Mouse (Mus musculus): ENCODE measurements around the gene Ano10. TPM values are rescaled to one million over a fixed set of nuclear protein-coding genes. Genes with fewer than 3 reads are reported as not detected.

Ano10 gene
- polyA plus RNA-seq, 1 experiment from 2014 or later, result 31.9 TPM

DNA sequence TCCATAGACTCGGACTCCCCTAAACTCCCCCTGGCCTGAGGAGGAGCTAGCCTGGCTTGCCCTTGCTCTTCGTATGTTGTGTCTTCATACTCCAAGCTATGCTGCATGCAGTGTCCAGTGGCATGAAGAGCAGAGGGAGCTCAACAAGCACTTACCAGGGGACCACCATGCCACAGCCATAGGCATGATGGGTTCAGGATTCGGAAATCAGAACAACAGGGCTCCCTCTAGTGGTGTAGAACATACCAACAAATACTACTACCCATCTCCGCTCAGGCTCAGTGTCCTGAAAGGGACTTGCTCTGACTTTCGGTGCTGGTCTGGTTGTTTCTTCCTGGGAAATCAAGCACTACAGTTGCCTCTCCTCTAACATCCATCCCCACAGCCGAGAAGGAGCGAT, 68.9 kb downstream of the Ano10 start:
- H3K9me3 ChIP-seq, result no peaks in the 10 kb centered on the region
- no peak overlapping the region for H3K4me3 ChIP-seq
- H3K27me3 ChIP-seq, result no peaks in the 10 kb centered on the region
- peaks cover 23% of the 10 kb centered on the region for H3K4me1 ChIP-seq
- 41% methylated on average over 7 of the region's 7 CpGs for WGBS
- ATAC-seq (ENCODE audit: insufficient number of reproducible peaks, insufficient read depth, low FRiP score, low TSS enrichment, low read depth), result no peak
- no peak overlapping the region for H3K4me2 ChIP-seq
- no peak overlapping the region for H3K9ac ChIP-seq
- H3K27ac ChIP-seq, result no peak overlapping the region
- no peaks in the 10 kb centered on the region for H3K36me3 ChIP-seq

DNA sequence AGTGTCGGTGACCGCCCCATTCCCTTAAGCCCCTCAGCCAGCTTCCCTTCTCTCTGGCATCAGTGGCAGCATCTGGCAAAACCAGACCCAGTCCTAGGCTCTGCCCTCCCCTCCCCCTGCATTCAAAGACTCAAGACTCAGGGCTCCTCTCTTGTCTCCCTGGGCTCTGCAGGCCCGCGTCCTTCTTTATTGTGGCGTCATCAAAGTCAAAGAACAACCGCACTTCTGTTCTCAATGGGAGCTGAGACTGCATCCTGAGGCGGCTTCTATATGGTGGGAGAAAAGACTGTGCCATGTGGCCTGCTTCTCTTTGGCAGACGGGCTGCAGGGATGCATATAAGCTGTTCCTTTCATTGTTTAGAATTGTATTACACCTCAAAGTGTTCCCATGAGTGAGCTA, 71.2 kb downstream of the Ano10 start:
- Histone ChIP-seq H3K27me3 (no peaks in the 10 kb centered on the region), H3K36me3 (no peaks in the 10 kb centered on the region), H3K4me3 (no peak overlapping the region), H3K9ac (no peak overlapping the region), H3K4me1 (peaks cover 23% of the 10 kb centered on the region), H3K9me3 (no peaks in the 10 kb centered on the region), H3K27ac (no peak overlapping the region; the same call in 1 of the 2 replicates), H3K4me2 (no peak overlapping the region)
- no peak for ATAC-seq (ENCODE audit: insufficient number of reproducible peaks, insufficient read depth, low FRiP score, low TSS enrichment, low read depth)
- WGBS, result 39% methylated on average over 8 of the region's 8 CpGs

GRCm38 (mm10) chr9:122219934-122220333, 74.3 kb downstream of the Ano10 start:
- H3K27me3 ChIP-seq, result no peaks in the 10 kb centered on the region
- H3K36me3 ChIP-seq, result no peaks in the 10 kb centered on the region
- no peaks in the 10 kb centered on the region for H3K9me3 ChIP-seq
- H3K4me1 ChIP-seq, result peaks cover 13% of the 10 kb centered on the region; the same call in 1 of the 2 replicates
- WGBS, result 60% methylated on average over 2 of the region's 2 CpGs
- H3K27ac ChIP-seq, result no peak overlapping the region
- H3K9ac ChIP-seq, result no peak overlapping the region
- no peak overlapping the region for H3K4me3 ChIP-seq
- ATAC-seq (ENCODE audit: insufficient number of reproducible peaks, insufficient read depth, low FRiP score, low TSS enrichment, low read depth), result no peak
- H3K4me2 ChIP-seq, result no peak overlapping the region

- Histone ChIP-seq H3K4me3 (no peak overlapping the region), H3K9ac (no peak overlapping the region), H3K27ac (no peak overlapping the region), H3K9me3 (no peaks in the 10 kb centered on the region), H3K4me2 (no peak overlapping the region), H3K4me1 (no peaks in the 10 kb centered on the region), H3K36me3 (no peaks in the 10 kb centered on the region), H3K27me3 (no peaks in the 10 kb centered on the region)
- no peak for ATAC-seq (ENCODE audit: insufficient number of reproducible peaks, insufficient read depth, low FRiP score, low TSS enrichment, low read depth)
- 80% methylated on average over 7 of the region's 7 CpGs for WGBS
Measured at GRCm38 (mm10) chr9:122216945-122217529, 77.2 kb downstream of the Ano10 start.

DNA sequence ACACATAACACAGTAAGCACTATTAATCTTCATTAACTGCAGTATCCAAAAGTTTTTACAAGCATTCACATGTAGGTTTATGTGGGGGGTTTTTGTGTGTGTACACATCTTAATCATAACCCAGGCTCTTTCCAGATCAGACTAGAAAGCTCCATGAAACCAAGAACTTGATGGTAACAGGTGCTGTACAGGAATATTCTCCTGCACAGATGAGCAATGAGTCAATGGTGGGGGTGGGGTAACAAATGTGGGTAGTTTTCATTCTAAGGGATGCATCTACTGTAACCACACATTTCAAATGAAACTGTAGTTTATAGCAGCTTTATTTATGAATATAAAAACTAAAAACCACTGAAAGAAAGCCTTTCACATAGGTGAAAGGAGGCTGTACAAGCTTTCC, 79.1 kb downstream of the Ano10 start:
- Histone ChIP-seq H3K4me1 (no peaks in the 10 kb centered on the region), H3K9ac (no peak overlapping the region), H3K4me3 (no peak overlapping the region), H3K36me3 (no peaks in the 10 kb centered on the region), H3K27me3 (no peaks in the 10 kb centered on the region), H3K4me2 (no peak overlapping the region), H3K27ac (no peak overlapping the region), H3K9me3 (no peaks in the 10 kb centered on the region)
- no peak for ATAC-seq (ENCODE audit: insufficient number of reproducible peaks, insufficient read depth, low FRiP score, low TSS enrichment, low read depth)

GRCm38 (mm10) chr9:122208311-122208710, 85.9 kb downstream of the Ano10 start:
- H3K9me3 ChIP-seq, result no peaks in the 10 kb centered on the region
- H3K4me2 ChIP-seq, result no peak overlapping the region
- H3K36me3 ChIP-seq, result no peaks in the 10 kb centered on the region
- WGBS, result 69% methylated on average over 4 of the region's 4 CpGs
- H3K4me1 ChIP-seq, result peaks cover 8% of the 10 kb centered on the region; the same call in 1 of the 2 replicates
- no peaks in the 10 kb centered on the region for H3K27me3 ChIP-seq
- no peak for ATAC-seq (ENCODE audit: insufficient number of reproducible peaks, insufficient read depth, low FRiP score, low TSS enrichment, low read depth)
- H3K27ac ChIP-seq, result no peak overlapping the region
- H3K9ac ChIP-seq, result no peak overlapping the region
- H3K4me3 ChIP-seq, result no peak overlapping the region

DNA sequence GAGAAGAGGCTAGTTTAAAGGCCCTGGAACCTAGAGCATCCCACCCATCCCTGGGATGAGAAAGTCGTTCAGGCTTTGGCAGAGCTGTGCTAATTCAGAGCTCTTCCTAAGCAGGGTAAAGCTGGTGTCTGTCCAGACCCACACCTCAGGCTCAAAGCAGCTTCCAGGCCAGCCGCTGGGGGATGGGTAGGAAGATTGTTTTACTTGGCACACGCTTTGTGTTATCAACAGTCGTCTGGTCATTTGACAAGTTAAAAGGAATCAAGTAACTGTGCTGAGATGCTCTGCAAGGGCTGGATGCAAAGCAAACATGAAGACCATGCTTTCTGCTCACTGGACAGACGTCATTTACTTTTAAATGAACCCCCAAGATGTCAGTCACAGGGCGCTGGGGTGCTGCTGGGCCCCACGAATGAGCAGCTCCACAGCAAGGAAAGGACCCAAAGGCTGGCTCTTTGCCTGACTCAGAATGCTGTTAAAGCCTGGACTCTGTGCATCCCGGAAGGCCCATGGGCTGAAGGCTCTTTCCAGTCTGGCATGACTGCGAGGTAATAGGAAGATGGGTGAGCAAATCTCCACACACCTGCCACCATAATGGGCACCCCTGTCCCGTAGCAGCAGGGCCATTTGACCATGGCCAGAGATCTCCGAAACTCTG, 88.6 kb downstream of the Ano10 start:
- 66% methylated on average over 11 of the region's 11 CpGs for WGBS
- Histone ChIP-seq H3K27me3 (no peaks in the 10 kb centered on the region), H3K4me1 (peaks cover 8% of the 10 kb centered on the region; the same call in 1 of the 2 replicates), H3K36me3 (no peaks in the 10 kb centered on the region), H3K4me3 (no peak overlapping the region), H3K9ac (no peak overlapping the region), H3K27ac (no peak overlapping the region), H3K4me2 (no peak overlapping the region), H3K9me3 (no peaks in the 10 kb centered on the region)
- no peak for ATAC-seq (ENCODE audit: insufficient number of reproducible peaks, insufficient read depth, low FRiP score, low TSS enrichment, low read depth)

DNA sequence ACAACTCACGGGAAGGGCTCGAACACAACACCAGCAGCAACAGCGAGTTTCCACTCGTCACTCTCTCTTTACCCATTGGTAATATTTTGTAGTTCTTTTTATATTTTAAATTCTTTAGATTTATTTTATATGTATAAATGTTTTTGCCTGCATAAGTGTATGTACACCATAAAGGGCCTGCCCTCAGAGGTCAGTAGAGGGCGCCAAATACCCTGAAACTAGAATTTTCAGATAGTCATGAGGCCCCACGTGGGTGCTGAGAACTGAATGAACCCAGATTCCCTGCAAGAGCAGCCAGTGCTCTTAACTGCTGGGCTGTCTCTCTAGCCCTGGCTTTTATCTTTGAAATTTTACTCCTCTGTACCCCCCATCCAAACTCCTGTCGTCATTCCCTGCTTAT, 89.7 kb downstream of the Ano10 start:
- Histone ChIP-seq H3K4me2 (no peak overlapping the region), H3K27ac (no peak overlapping the region), H3K36me3 (no peaks in the 10 kb centered on the region), H3K9ac (no peak overlapping the region), H3K4me1 (peaks cover 5% of the 10 kb centered on the region; the same call in 1 of the 2 replicates), H3K9me3 (no peaks in the 10 kb centered on the region), H3K27me3 (no peaks in the 10 kb centered on the region), H3K4me3 (no peak overlapping the region)
- ATAC-seq (ENCODE audit: insufficient number of reproducible peaks, insufficient read depth, low FRiP score, low TSS enrichment, low read depth), result no peak
- WGBS, result 67% methylated on average over 7 of the region's 7 CpGs

GRCm38 (mm10) chr9:122199253-122199652, 95.0 kb downstream of the Ano10 start:
- 0 out of 2 replicates have a peak, but pooled peaks cover 6% of the 10 kb centered on the region for H3K4me1 ChIP-seq
- no peak overlapping the region for H3K27ac ChIP-seq
- H3K4me2 ChIP-seq, result no peak overlapping the region
- no peaks in the 10 kb centered on the region for H3K27me3 ChIP-seq
- H3K9me3 ChIP-seq, result no peaks in the 10 kb centered on the region
- no peak overlapping the region for H3K9ac ChIP-seq
- 0 out of 2 replicates have a peak, but pooled peaks cover 2% of the 10 kb centered on the region for H3K36me3 ChIP-seq
- H3K4me3 ChIP-seq, result no peak overlapping the region
- no peak for ATAC-seq (ENCODE audit: insufficient number of reproducible peaks, insufficient read depth, low FRiP score, low TSS enrichment, low read depth)
- WGBS, result 34% methylated on average over 6 of the region's 6 CpGs

DNA sequence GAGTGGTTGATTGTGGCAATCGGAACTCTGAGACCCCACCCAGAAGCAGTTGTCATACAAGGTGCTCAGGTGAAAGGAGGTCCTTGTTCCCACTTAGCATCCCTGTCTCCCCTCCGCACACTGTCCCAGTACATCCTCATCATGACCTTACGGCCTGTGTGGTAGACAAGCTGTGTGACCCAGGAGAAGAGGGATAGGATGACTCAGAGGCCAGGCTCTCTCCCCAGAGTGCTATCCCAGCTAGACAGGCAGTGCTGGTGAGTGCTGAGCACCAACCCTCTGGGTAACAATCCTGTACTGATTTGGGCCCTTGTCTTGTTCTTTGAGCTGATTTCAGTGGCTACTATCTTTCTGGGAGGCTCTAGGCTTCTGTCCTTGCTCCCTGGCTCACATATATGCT, 95.6 kb downstream of the Ano10 start:
- WGBS, result 90% methylated on average over 3 of the region's 3 CpGs
- Histone ChIP-seq H3K4me1 (peaks cover 8% of the 10 kb centered on the region; the same call in 1 of the 2 replicates), H3K4me3 (no peak overlapping the region), H3K27ac (no peak overlapping the region), H3K27me3 (no peaks in the 10 kb centered on the region), H3K9ac (no peak overlapping the region), H3K9me3 (no peaks in the 10 kb centered on the region), H3K36me3 (0 out of 2 replicates have a peak, but pooled peaks cover 2% of the 10 kb centered on the region), H3K4me2 (no peak overlapping the region)
- ATAC-seq (ENCODE audit: insufficient number of reproducible peaks, insufficient read depth, low FRiP score, low TSS enrichment, low read depth), result no peak

- no peaks in the 10 kb centered on the region for H3K27me3 ChIP-seq
- no peak overlapping the region for H3K27ac ChIP-seq
- H3K9ac ChIP-seq, result no peak overlapping the region
- H3K36me3 ChIP-seq, result 0 out of 2 replicates have a peak, but pooled peaks cover 2% of the 10 kb centered on the region
- ATAC-seq (ENCODE audit: insufficient number of reproducible peaks, insufficient read depth, low FRiP score, low TSS enrichment, low read depth), result no peak
- WGBS, result 70% methylated on average over 5 of the region's 5 CpGs
- H3K4me2 ChIP-seq, result no peak overlapping the region
- no peak overlapping the region for H3K4me3 ChIP-seq
- peaks cover 11% of the 10 kb centered on the region; the same call in 1 of the 2 replicates for H3K4me1 ChIP-seq
- no peaks in the 10 kb centered on the region for H3K9me3 ChIP-seq
Measured at GRCm38 (mm10) chr9:122197021-122197420, 97.2 kb downstream of the Ano10 start.

- Histone ChIP-seq H3K9me3 (no peaks in the 10 kb centered on the region), H3K4me2 (no peak overlapping the region), H3K4me3 (no peak overlapping the region), H3K27me3 (no peaks in the 10 kb centered on the region), H3K4me1 (peaks cover 11% of the 10 kb centered on the region; the same call in 1 of the 2 replicates), H3K9ac (no peak overlapping the region), H3K27ac (no peak overlapping the region), H3K36me3 (0 out of 2 replicates have a peak, but pooled peaks cover 2% of the 10 kb centered on the region)
- ATAC-seq (ENCODE audit: insufficient number of reproducible peaks, insufficient read depth, low FRiP score, low TSS enrichment, low read depth), result no peak
- WGBS, result 80% methylated on average over 5 of the region's 5 CpGs
Measured at GRCm38 (mm10) chr9:122195042-122195682, 99.1 kb downstream of the Ano10 start.
